23 mouse cellular contexts compared by ENCODE assay signal in the genomic region with DNA sequence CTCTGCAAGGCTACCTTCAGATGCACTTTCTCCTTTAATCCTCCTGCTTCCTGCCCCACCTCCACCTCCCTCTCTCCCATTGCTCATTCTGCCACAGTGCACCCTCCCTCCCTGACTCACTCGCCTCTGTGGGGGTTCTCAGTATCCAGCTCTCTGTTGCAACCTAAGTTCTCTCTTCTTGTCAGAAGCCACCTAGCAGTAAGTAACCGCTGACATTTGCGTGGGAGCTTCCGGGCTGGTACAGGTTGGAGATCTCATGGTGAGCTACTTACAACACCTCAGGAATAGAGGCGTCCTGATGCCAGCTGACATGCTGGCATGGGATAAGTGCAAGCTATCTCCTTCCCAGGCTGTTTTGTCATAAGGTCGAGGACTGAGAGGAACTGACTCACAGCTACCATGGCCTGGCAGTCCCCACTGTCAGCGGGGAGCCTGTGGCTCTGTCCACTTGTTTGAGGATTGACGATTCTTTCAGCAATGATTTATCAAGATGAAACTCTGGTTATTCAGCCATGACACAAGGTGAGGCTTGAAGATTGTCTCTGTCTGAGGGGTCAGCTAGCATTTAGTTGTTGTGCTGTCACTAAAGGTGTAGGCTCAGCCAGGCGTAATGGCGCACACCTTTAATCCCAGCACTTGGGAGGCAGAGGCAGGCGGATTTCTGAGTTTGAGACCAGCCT. TPM values are rescaled to one million over a fixed set of nuclear protein-coding genes. Genes with fewer than 3 reads are reported as not detected.
A peak's percentile ranks its signal among the peaks of the same experiment; 100 is the strongest.
DNase-seq lines count a peak whose midpoint lies in the region; ATAC-seq and TF ChIP-seq lines count a peak whose summit lies in the region.
"Had no signal": no experiment of that assay in that cellular context is flagged by ENCODE, and none has a peak within 500 bp of the region (broad histone marks: within the 10 kb centered on the region; RNA-seq: fewer than 3 reads in every experiment).

No protein-coding gene starts in this region.

- H3K79me2 ChIP-seq in MEL (ENCODE audit: control insufficient read depth, insufficient read depth, low read length, poor library complexity), result no peaks in the 10 kb centered on the region

- ATAC-seq in megakaryocyte progenitor cell, adult 5-6 weeks (replicated peaks; ENCODE audit: poor library complexity), result peak; percentile 70
- no peak for ATAC-seq in erythroblast, adult 5-6 weeks (replicated peaks; ENCODE audit: low FRiP score, poor library complexity, severe bottlenecking)
- ATAC-seq: forebrain, postnatal 0 days had no signal

- H3K4me3 ChIP-seq in kidney, adult 2 months (ENCODE audit: insufficient read depth, low read depth, low read length), result peak overlapping the region; percentile 10; the same call in 1 of the 2 replicates
- H3K4me3 ChIP-seq in MEL (ENCODE audit: control insufficient read depth in 1 of 2, insufficient read depth in 1 of 2, low read depth in 2 of 2, low read length in 2 of 2), result no peak overlapping the region
- H3K4me3 ChIP-seq: erythroblast, embryonic 14.5 days; heart, embryonic 10.5 days; hindbrain, embryonic 15.5 days; limb, embryonic 15.5 days; neural tube, embryonic 12.5 days had no signal

- H3K9me3 ChIP-seq in MEL (replicated peaks; ENCODE audit: insufficient read depth, low read length), result no peaks in the 10 kb centered on the region
- H3K9me3 ChIP-seq: G1E; heart, embryonic 10.5 days; hindbrain, embryonic 15.5 days; limb, embryonic 15.5 days; neural tube, embryonic 12.5 days had no signal

- no peaks in the 10 kb centered on the region for H3K27me3 ChIP-seq in kidney, adult 2 months (replicated peaks; ENCODE audit: control insufficient read depth, insufficient read depth, low read length)
- no peaks in the 10 kb centered on the region for H3K27me3 ChIP-seq in MEL (ENCODE audit: control insufficient read depth in 1 of 2, insufficient read depth in 2 of 2, low read length in 2 of 2)
- H3K27me3 ChIP-seq: hindbrain, embryonic 15.5 days; limb, embryonic 15.5 days; neural tube, embryonic 12.5 days had no signal

- H3K36me3 ChIP-seq in kidney, adult 2 months (ENCODE audit: control insufficient read depth, insufficient read depth, low read length), result no peaks in the 10 kb centered on the region
- H3K36me3 ChIP-seq in MEL (ENCODE audit: control insufficient read depth in 1 of 2, insufficient read depth in 2 of 2, low read length in 2 of 2), result peaks cover 0 to 18% of the 10 kb centered on the region in 2 experiments; a peak in 2 of 4 replicates
- H3K36me3 ChIP-seq: G1E; heart, embryonic 10.5 days; hindbrain, embryonic 15.5 days; neural tube, embryonic 12.5 days had no signal

- H3K9ac ChIP-seq in MEL (ENCODE audit: control insufficient read depth, low read depth, low read length, poor library complexity, severe bottlenecking), result no peak overlapping the region
- H3K9ac ChIP-seq: forebrain, postnatal 0 days; hindbrain, embryonic 15.5 days; limb, embryonic 15.5 days; neural tube, embryonic 12.5 days had no signal

- DNase-seq in kidney, adult 2 months, result peak; percentile 54
- DNase-seq in kidney, adult 11 months, result no peak
- peak; percentile 23 for DNase-seq in MEL (ENCODE audit: low read depth, low spot score)
- DNase-seq in adrenal gland, postnatal 10 days, result peak; percentile 49
- DNase-seq in thymus, postnatal 14 days, result no peak
- DNase-seq: cerebellum, postnatal 14 days; forebrain, postnatal 0 days; gastrocnemius, postnatal 10 days; lung, adult 2 months; spleen, adult 18-20 months; thymus, postnatal 25 days had no signal

- no peak for TF ChIP-seq CTCF in kidney, adult 2 months (conservative IDR thresholded peaks at IDR 0.05; ENCODE audit: insufficient read depth, insufficient read length, low read depth, low read length)
- no peak for TF ChIP-seq CTCF in MEL (IDR thresholded peaks at IDR 0.05 in 2 of 3, conservative IDR thresholded peaks at IDR 0.05 in 1 of 3; ENCODE audit: control insufficient read depth in 1 of 3, insufficient read depth in 1 of 3, low read depth in 2 of 3, low read length in 3 of 3, poor library complexity in 1 of 3, severe bottlenecking in 1 of 3)

- WGBS in kidney, adult 2 months, result 64% methylated on average over 11 of the region's 11 CpGs

- TF ChIP-seq RAD21 in MEL (IDR thresholded peaks at IDR 0.05; ENCODE audit: low read depth, low read length), result no peak

- H3K27ac ChIP-seq in kidney, adult 2 months (ENCODE audit: insufficient read depth, low read depth, low read length), result peak overlapping the region; percentile 7
- H3K27ac ChIP-seq in MEL (ENCODE audit: control insufficient read depth, low read depth, low read length), result no peak overlapping the region
- H3K27ac ChIP-seq: heart, embryonic 10.5 days; hindbrain, embryonic 15.5 days; limb, embryonic 15.5 days; macrophage; neural tube, embryonic 12.5 days had no signal

- TF ChIP-seq EP300 in MEL (IDR thresholded peaks at IDR 0.05; ENCODE audit: low read depth in 1 of 2, low read length in 2 of 2), result no peak

- TF ChIP-seq POLR2A in kidney, adult 2 months (IDR thresholded peaks at IDR 0.05; ENCODE audit: low read depth, low read length), result no peak
- no peak for TF ChIP-seq POLR2A in MEL (IDR thresholded peaks at IDR 0.05; ENCODE audit: control insufficient read depth in 1 of 2, insufficient read depth in 1 of 2, low read depth in 1 of 2, low read length in 2 of 2, poor library complexity in 1 of 2)

- peaks cover 19% of the 10 kb centered on the region for H3K4me1 ChIP-seq in kidney, adult 2 months (ENCODE audit: control insufficient read depth, insufficient read depth, low read length)
- peaks cover 7 to 26% of the 10 kb centered on the region in 2 experiments for H3K4me1 ChIP-seq in MEL (ENCODE audit: control insufficient read depth in 1 of 2, insufficient read depth in 2 of 2, low read length in 2 of 2)
- H3K4me1 ChIP-seq: heart, embryonic 10.5 days; hindbrain, embryonic 15.5 days; neural tube, embryonic 12.5 days had no signal

TF ChIP-seq in MEL, 35 proteins besides CTCF, POLR2A, EP300 and RAD21:
- no peak for TF ChIP-seq KAT2A (conservative IDR thresholded peaks at IDR 0.05; ENCODE audit: low read depth, low read length)
- no peak for TF ChIP-seq POLR2AphosphoS5 (IDR thresholded peaks at IDR 0.05; ENCODE audit: borderline replicate concordance, low read depth, low read length)
- no peak for TF ChIP-seq BHLHE40 (IDR thresholded peaks at IDR 0.05; ENCODE audit: borderline replicate concordance, low read depth, low read length)
- no peak for TF ChIP-seq GATA1 (IDR thresholded peaks at IDR 0.05; ENCODE audit: low read depth, low read length)
- TF ChIP-seq ETS1 (IDR thresholded peaks at IDR 0.05; ENCODE audit: low read depth, low read length), result no peak

RNA-seq across cellular contexts. Expression of gene Cldn20, which starts 42.0 kb away (rescaled TPM):
- polyA plus RNA-seq in kidney, adult 2 months (2012; rRNA removed), result 0.48 TPM in 1 of 2 replicates, not detected in the other
- total RNA-seq in MEL (2012; rRNA removed), result 0.31 TPM in 1 of 2 replicates, not detected in the other
- under 1 TPM in 1 of 2 experiments, not detected in 1; 0.52 TPM for polyA plus RNA-seq in MEL (2012; ENCODE audit: insufficient read depth in 1 of 2, insufficient read length in 2 of 2, low read depth in 1 of 2, low replicate concordance in 2 of 2, missing spikeins in 1 of 2)
- total RNA-seq in adrenal gland, postnatal 10 days (2021), result not detected
- 2.0 TPM in 1 of 2 replicates, not detected in the other for total RNA-seq in megakaryocyte progenitor cell, adult 5-6 weeks (2015)
- total RNA-seq in megakaryocyte progenitor cell, adult 5-6 weeks (2017), result 0.29 and 0.74 TPM in 2 replicates
- total RNA-seq in erythroblast, adult 5-6 weeks (2015; ENCODE audit: low replicate concordance), result 10.0 TPM in 1 of 2 replicates, not detected in the other
- 1.3 TPM in 1 of 2 replicates, not detected in the other for total RNA-seq in erythroblast, adult 5-6 weeks (2017; ENCODE audit: low replicate concordance)
- total RNA-seq: G1E; heart, postnatal 25 days; layer of hippocampus, postnatal 14 days had no signal
- polyA plus RNA-seq: erythroblast, embryonic 14.5 days; G1E; heart, embryonic 10.5 days; macrophage; neural tube, embryonic 12.5 days; stomach, embryonic 16.5 days had no signal

Comparison
In these comparisons a context has a peak if more than half of its experiments do, and no peak if none do; other contexts are left out.
1. DNase-seq: peak in kidney, adult 2 months (single experiment), MEL (single experiment) and adrenal gland, postnatal 10 days (single experiment); none in kidney, adult 11 months (single experiment) and thymus, postnatal 14 days (single experiment).